In genomic region chr13:23738041-23738440, GRCm38 (mm10) we compare ENCODE assay signal across 8 mouse cellular contexts. TPM values are rescaled to one million over a fixed set of nuclear protein-coding genes. Genes with fewer than 3 reads are reported as not detected.
DNase-seq lines count a peak whose midpoint lies in the region; ATAC-seq and TF ChIP-seq lines count a peak whose summit lies in the region.

No protein-coding gene starts in this region.

- peak overlapping the region; percentile 95 for H3K4me2 ChIP-seq in heart, embryonic 11.5 days
- peak overlapping the region; percentile 77 for H3K4me2 ChIP-seq in forebrain, embryonic 14.5 days (ENCODE audit: low read length)

- TF ChIP-seq CTCF in liver, adult 2 months (IDR thresholded peaks at IDR 0.05; ENCODE audit: low read depth, low read length) = no peak

- DNase-seq in heart, postnatal 4 days = no peak
- DNase-seq in ES-E14 (ENCODE audit: low read depth, low spot score) = no peak
- peak; percentile 42 for DNase-seq in forebrain, embryonic 14.5 days (ENCODE audit: low spot score)
- no peak for DNase-seq in liver, adult 2 months (ENCODE audit: extremely low read depth, low read depth, low spot score)
- DNase-seq in testis, postnatal 10 days (ENCODE audit: low spot score) = peak; percentile 60
- no peak for DNase-seq in frontal cortex, postnatal 10 days (ENCODE audit: low spot score in 2 of 2)
- no peak for DNase-seq in left cerebral cortex, adult 8-10 months (ENCODE audit: low spot score in 2 of 2)

- no peak for ATAC-seq in heart, embryonic 11.5 days (replicated peaks; ENCODE audit: insufficient number of reproducible peaks, low FRiP score, low TSS enrichment)
- ATAC-seq in forebrain, embryonic 14.5 days = no peak

- H3K36me3 ChIP-seq in heart, embryonic 11.5 days (ENCODE audit: control insufficient read depth, insufficient read depth, low read length) = no peaks in the 10 kb centered on the region
- H3K36me3 ChIP-seq in ES-E14 (ENCODE audit: control insufficient read depth, insufficient read depth, low read length, poor library complexity, severe bottlenecking) = no peaks in the 10 kb centered on the region
- H3K36me3 ChIP-seq in forebrain, embryonic 14.5 days (ENCODE audit: control insufficient read depth, insufficient read depth, low read length) = no peaks in the 10 kb centered on the region
- H3K36me3 ChIP-seq in liver, adult 2 months (ENCODE audit: control insufficient read depth, insufficient read depth, low read length) = no peaks in the 10 kb centered on the region

- peaks cover 4% of the 10 kb centered on the region; the same call in 1 of the 2 replicates for H3K4me1 ChIP-seq in heart, embryonic 11.5 days (ENCODE audit: control insufficient read depth, insufficient read depth, low read length)
- H3K4me1 ChIP-seq in ES-E14 (ENCODE audit: control insufficient read depth in 2 of 2, insufficient read depth in 2 of 2, low read length in 2 of 2, poor library complexity in 1 of 2) = peaks cover 0 to 3% of the 10 kb centered on the region in 2 experiments; a peak in 2 of 4 replicates
- peaks cover 6% of the 10 kb centered on the region; the same call in 1 of the 2 replicates for H3K4me1 ChIP-seq in forebrain, embryonic 14.5 days (ENCODE audit: control insufficient read depth, insufficient read depth, low read length)
- peaks cover 6% of the 10 kb centered on the region for H3K4me1 ChIP-seq in liver, adult 2 months (ENCODE audit: control insufficient read depth, insufficient read depth, low read length)

- no peaks in the 10 kb centered on the region for H3K79me2 ChIP-seq in liver, adult 2 months (ENCODE audit: control insufficient read depth, insufficient read depth, low read length)

- peak overlapping the region; percentile 100 for H3K27ac ChIP-seq in heart, embryonic 11.5 days (ENCODE audit: low read depth, low read length)
- no peak overlapping the region; the same call in 1 of the 2 replicates for H3K27ac ChIP-seq in ES-E14 (ENCODE audit: insufficient read depth, low read depth, low read length, poor library complexity, severe bottlenecking)
- H3K27ac ChIP-seq in forebrain, embryonic 14.5 days (ENCODE audit: low read depth, low read length) = peak overlapping the region; percentile 45; the same call in 1 of the 2 replicates
- H3K27ac ChIP-seq in liver, adult 2 months (replicated peaks; ENCODE audit: insufficient read depth, low read depth, low read length) = no peak overlapping the region; the same call in 1 of the 2 replicates

- H3K9ac ChIP-seq in heart, embryonic 11.5 days (ENCODE audit: low read depth, low read length) = peak overlapping the region; percentile 96
- peak overlapping the region; percentile 91; the same call in 1 of the 2 replicates for H3K9ac ChIP-seq in ES-E14 (ENCODE audit: insufficient read depth, low read depth, low read length, poor library complexity, severe bottlenecking)
- H3K9ac ChIP-seq in forebrain, embryonic 14.5 days (ENCODE audit: low read length) = peak overlapping the region; percentile 76; the same call in 1 of the 2 replicates
- H3K9ac ChIP-seq in liver, adult 2 months (ENCODE audit: low read depth, low read length) = peak overlapping the region; percentile 67; the same call in 1 of the 2 replicates

- TF ChIP-seq POLR2A in liver, adult 2 months (IDR thresholded peaks at IDR 0.05; ENCODE audit: extremely low read depth, insufficient read depth, low read length) = no peak

- 22% methylated on average over 4 of the region's 4 CpGs for whole genome bisulfite sequencing in heart, embryonic 11.5 days (ENCODE audit: insufficient replicate concordance)
- WGBS in forebrain, embryonic 14.5 days = 21% methylated on average over 4 of the region's 4 CpGs
- 25% methylated on average over 4 of the region's 4 CpGs for WGBS in liver, adult 2 months

- in situ Hi-C loops in ES-E14 (cut with MboI; ENCODE audit: low sequenced_read_pairs in 2 of 2, unreplicated experiment in 2 of 2) = no loop called here

- no peaks in the 10 kb centered on the region for H3K9me3 ChIP-seq in heart, embryonic 11.5 days (replicated peaks; ENCODE audit: control insufficient read depth, low read length)
- H3K9me3 ChIP-seq in ES-E14 (ENCODE audit: control insufficient read depth, insufficient read depth, low read depth, low read length) = no peaks in the 10 kb centered on the region
- no peaks in the 10 kb centered on the region for H3K9me3 ChIP-seq in forebrain, embryonic 14.5 days (replicated peaks; ENCODE audit: control insufficient read depth, low read length)

- peak overlapping the region; percentile 69 for H3K4me3 ChIP-seq in heart, embryonic 11.5 days (ENCODE audit: low read depth, low read length)
- peak overlapping the region in 1 of 2 experiments; percentile 32; a peak in 2 of 4 replicates for H3K4me3 ChIP-seq in ES-E14 (ENCODE audit: insufficient read depth in 1 of 2, low read depth in 1 of 2, low read length in 2 of 2, poor library complexity in 1 of 2, severe bottlenecking in 1 of 2)
- H3K4me3 ChIP-seq in forebrain, embryonic 14.5 days (ENCODE audit: low read depth, low read length) = no peak overlapping the region
- H3K4me3 ChIP-seq in liver, adult 2 months (ENCODE audit: insufficient read depth, low read depth, low read length) = peak overlapping the region; percentile 63; the same call in 1 of the 2 replicates

- no peaks in the 10 kb centered on the region for H3K27me3 ChIP-seq in heart, embryonic 11.5 days (ENCODE audit: control insufficient read depth, insufficient read depth, low read length)
- H3K27me3 ChIP-seq in forebrain, embryonic 14.5 days (replicated peaks; ENCODE audit: control insufficient read depth, insufficient read depth, low read length) = no peaks in the 10 kb centered on the region
- H3K27me3 ChIP-seq in liver, adult 2 months (ENCODE audit: control insufficient read depth, insufficient read depth, low read length) = no peaks in the 10 kb centered on the region

TF ChIP-seq in ES-E14, 5 proteins besides CTCF, POLR2A, EP300 and RAD21:
- TF ChIP-seq ZNF384 (IDR thresholded peaks at IDR 0.05; ENCODE audit: low read depth, low read length) (no peak), MAFK (IDR thresholded peaks at IDR 0.05; ENCODE audit: insufficient read depth, low read depth, low read length) (no peak), ZC3H11A (IDR thresholded peaks at IDR 0.05; ENCODE audit: borderline replicate concordance, low read depth, low read length) (no peak), HCFC1 (IDR thresholded peaks at IDR 0.05; ENCODE audit: borderline replicate concordance, insufficient read depth, low read length) (no peak), CHD2 (IDR thresholded peaks at IDR 0.05; ENCODE audit: low read depth, low read length) (no peak)

RNA-seq across cellular contexts. Expression of gene Hist1h1c, which starts 0.6 kb away (rescaled TPM):
- 24.6 TPM in 2 replicates for polyA plus RNA-seq in heart, embryonic 11.5 days (2014; fragmentation: Nextera tagmentation; extraction: Ambion mirVana)
- total RNA-seq in heart, postnatal 4 days (2021) = 100 to 1,000 TPM; 472 to 511 TPM
- 379 and 496 TPM in 2 replicates for total RNA-seq in ES-E14 (2012; rRNA removed)
- polyA plus RNA-seq in forebrain, embryonic 14.5 days (2014; fragmentation: Nextera tagmentation; extraction: Ambion mirVana) = 16.9 and 25.2 TPM in 2 replicates
- total RNA-seq in liver, adult 2 months (2014; rRNA removed) = 43.6 and 68.1 TPM in 2 replicates
- 20.9 and 31.6 TPM in 2 replicates for polyA plus RNA-seq in liver, adult 2 months (2012; rRNA removed)
- total RNA-seq in left cerebral cortex, adult 8-10 months (2022) = 10 to 100 TPM; 69.7 to 80.4 (median 72.8) TPM

RNA-seq across cellular contexts. Expression of gene Hist1h3c, which starts 7.4 kb away (rescaled TPM):
- polyA plus RNA-seq in heart, embryonic 11.5 days (2014; fragmentation: Nextera tagmentation; extraction: Ambion mirVana) = 4.1 and 4.5 TPM in 2 replicates
- total RNA-seq in heart, postnatal 4 days (2021) = 100 to 1,000 TPM; 252 to 264 TPM
- 970 and 1,161 TPM in 2 replicates for total RNA-seq in ES-E14 (2012; rRNA removed)
- polyA plus RNA-seq in forebrain, embryonic 14.5 days (2014; fragmentation: Nextera tagmentation; extraction: Ambion mirVana) = 2.4 and 5.9 TPM in 2 replicates
- total RNA-seq in liver, adult 2 months (2014; rRNA removed) = 8.0 and 24.1 TPM in 2 replicates
- polyA plus RNA-seq in liver, adult 2 months (2012; rRNA removed) = 0.20 and 0.27 TPM in 2 replicates
- 1 to 10 TPM; 1.1 to 3.3 (median 2.8) TPM for total RNA-seq in left cerebral cortex, adult 8-10 months (2022)

RNA-seq across cellular contexts. Expression of gene Hist1h2bb, which starts 8.5 kb away (rescaled TPM):
- 1.2 and 2.7 TPM in 2 replicates for polyA plus RNA-seq in heart, embryonic 11.5 days (2014; fragmentation: Nextera tagmentation; extraction: Ambion mirVana)
- total RNA-seq in heart, postnatal 4 days (2021) = 100 to 1,000 TPM; 281 to 294 TPM
- total RNA-seq in ES-E14 (2012; rRNA removed) = 1,224 and 1,736 TPM in 2 replicates
- polyA plus RNA-seq in forebrain, embryonic 14.5 days (2014; fragmentation: Nextera tagmentation; extraction: Ambion mirVana) = 1.3 and 1.5 TPM in 2 replicates
- total RNA-seq in liver, adult 2 months (2014; rRNA removed) = 41.9 and 75.6 TPM in 2 replicates
- 0.41 and 0.55 TPM in 2 replicates for polyA plus RNA-seq in liver, adult 2 months (2012; rRNA removed)
- 10 to 100 TPM; 12.3 to 18.8 (median 16.3) TPM for total RNA-seq in left cerebral cortex, adult 8-10 months (2022)

RNA-seq across cellular contexts. Expression of gene Hist1h2ab, which starts 12.9 kb away (rescaled TPM):
- polyA plus RNA-seq in heart, embryonic 11.5 days (2014; fragmentation: Nextera tagmentation; extraction: Ambion mirVana) = 16.7 and 18.1 TPM in 2 replicates
- 100 to 1,000 TPM; 424 to 425 TPM for total RNA-seq in heart, postnatal 4 days (2021)
- total RNA-seq in ES-E14 (2012; rRNA removed) = 2,399 and 2,956 TPM in 2 replicates
- 27.8 and 49.2 TPM in 2 replicates for polyA plus RNA-seq in forebrain, embryonic 14.5 days (2014; fragmentation: Nextera tagmentation; extraction: Ambion mirVana)
- 19.4 and 55.8 TPM in 2 replicates for total RNA-seq in liver, adult 2 months (2014; rRNA removed)
- polyA plus RNA-seq in liver, adult 2 months (2012; rRNA removed) = 0.45 and 1.0 TPM in 2 replicates
- total RNA-seq in left cerebral cortex, adult 8-10 months (2022) = 10 to 100 TPM; 18.4 to 30.4 (median 21.0) TPM

RNA-seq across cellular contexts. Expression of gene Hist1h3b, which starts 14.0 kb away (rescaled TPM):
- polyA plus RNA-seq in heart, embryonic 11.5 days (2014; fragmentation: Nextera tagmentation; extraction: Ambion mirVana) = 2.7 and 3.7 TPM in 2 replicates
- 100 to 1,000 TPM; 568 to 625 TPM for total RNA-seq in heart, postnatal 4 days (2021)
- 667 and 954 TPM in 2 replicates for total RNA-seq in ES-E14 (2012; rRNA removed)
- polyA plus RNA-seq in forebrain, embryonic 14.5 days (2014; fragmentation: Nextera tagmentation; extraction: Ambion mirVana) = 2.3 and 9.6 TPM in 2 replicates
- 15.2 and 31.1 TPM in 2 replicates for total RNA-seq in liver, adult 2 months (2014; rRNA removed)
- 0.23 and 0.58 TPM in 2 replicates for polyA plus RNA-seq in liver, adult 2 months (2012; rRNA removed)
- total RNA-seq in left cerebral cortex, adult 8-10 months (2022) = 10 to 100 TPM in 1 of 4 experiments, 1 to 10 TPM in 3; 5.3 to 12.2 (median 8.1) TPM

Comparison
In these comparisons a context has a peak if more than half of its experiments do, and no peak if none do; other contexts are left out.
1. H3K27ac ChIP-seq: peak in heart, embryonic 11.5 days (single experiment) and forebrain, embryonic 14.5 days (single experiment); none in ES-E14 (single experiment) and liver, adult 2 months (single experiment).
2. DNase-seq: peak in forebrain, embryonic 14.5 days (single experiment) and testis, postnatal 10 days (single experiment); none in heart, postnatal 4 days (single experiment), ES-E14 (single experiment), liver, adult 2 months (single experiment), frontal cortex, postnatal 10 days (0 of 2) and left cerebral cortex, adult 8-10 months (0 of 2).
3. RNA of gene Hist1h3c, which starts 7.4 kb away (total RNA-seq): 970 to 1,161 TPM in ES-E14 and 252 to 264 TPM in heart, postnatal 4 days; 8.0 to 24.1 TPM in liver, adult 2 months and 1.1 to 3.3 TPM in left cerebral cortex, adult 8-10 months; every median in the first group is over 10 times any median in the second.
4. Peak in every context shown above with its lines, with median percentiles within 50 percentile points of each other: H3K9ac ChIP-seq.